Mouse (Mus musculus): Measurements from ENCODE around the gene Zfp61.
"Not testable (repeated sequence)": the region's sequence is repeated elsewhere in the genome, so short reads cannot be mapped to it uniquely, and the experiment has no call there.

GRCm38 (mm10) chr7:24278771-24279170, 22.3 kb downstream of the Zfp61 start:
- not testable (repeated sequence) for TF ChIP-seq POLR2A (IDR thresholded peaks at IDR 0.05; ENCODE audit: borderline replicate concordance, extremely low read depth, low read depth, low read length); CTCF (IDR thresholded peaks at IDR 0.05; ENCODE audit: insufficient read depth, low read length)
